Mouse (Mus musculus): ENCODE measurements around the gene Lime1. TPM values are rescaled to one million over a fixed set of nuclear protein-coding genes. Genes with fewer than 3 reads are reported as not detected.

Gene Lime1
- polyA plus RNA-seq, 1 experiment from 2014 or later, result 20.9 TPM

DNA sequence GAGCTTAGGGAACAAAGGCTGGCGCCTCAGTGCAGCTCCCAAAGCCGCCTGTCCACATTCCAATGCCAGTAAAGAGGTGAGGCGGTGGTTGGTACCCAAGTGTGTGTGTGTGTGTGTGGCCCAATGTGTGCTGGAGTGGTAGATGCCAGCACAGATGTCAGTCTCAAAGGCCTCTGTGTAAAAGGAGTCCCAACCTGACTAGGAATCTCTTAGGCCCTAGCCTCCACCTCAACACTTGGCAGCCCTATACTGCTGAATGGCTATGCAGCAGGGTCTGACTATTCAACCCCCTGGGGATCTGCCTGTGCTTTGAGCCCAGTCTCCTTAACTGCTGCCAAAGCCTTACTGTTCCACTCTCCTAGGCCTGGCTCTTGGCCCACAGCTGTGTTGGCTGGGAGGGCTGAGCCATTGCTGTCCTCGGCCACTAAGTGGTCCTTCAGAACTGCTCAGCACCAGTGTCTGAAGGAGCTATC, 5.1 kb downstream of the Lime1 start:
- Histone ChIP-seq H3K27ac (ENCODE audit: low read depth, low read length) (no peak overlapping the region), H3K36me3 (ENCODE audit: control insufficient read depth, insufficient read depth, low read length) (peaks cover 7% of the 10 kb centered on the region), H3K27me3 (ENCODE audit: control insufficient read depth, insufficient read depth, low read length) (no peaks in the 10 kb centered on the region), H3K4me2 (replicated peaks; ENCODE audit: low read depth, low read length) (no peak overlapping the region), H3K9me3 (ENCODE audit: control insufficient read depth, low read length) (no peaks in the 10 kb centered on the region), H3K9ac (ENCODE audit: low read depth, low read length) (no peak overlapping the region), H3K4me3 (ENCODE audit: low read depth, low read length) (no peak overlapping the region), H3K4me1 (replicated peaks; ENCODE audit: control insufficient read depth, insufficient read depth, low read length) (no peaks in the 10 kb centered on the region)
- WGBS, result 88% methylated on average over 4 of the region's 4 CpGs
- DNase-seq (ENCODE audit: low spot score), result no peak
- no peak for ATAC-seq (ENCODE audit: low FRiP score)

DNA sequence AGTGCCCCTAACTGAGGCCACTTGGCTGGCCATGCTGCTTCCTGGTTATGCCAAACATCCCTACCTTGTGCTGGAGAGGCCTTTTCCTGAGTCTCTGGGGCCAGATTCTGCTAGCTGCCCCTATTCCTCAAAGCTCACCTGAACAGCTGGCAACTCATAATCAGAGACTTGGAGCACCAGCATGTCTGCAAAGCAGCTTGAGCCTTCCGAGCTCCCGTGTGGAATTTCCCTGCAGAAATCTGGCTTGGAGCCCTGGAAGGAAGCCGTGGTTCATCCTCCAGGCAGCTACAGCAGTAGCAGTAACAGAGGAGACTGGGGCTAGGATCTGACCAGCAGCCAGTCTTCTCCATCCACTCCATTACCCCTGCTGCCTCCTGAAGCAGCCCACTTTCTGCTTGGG, 6.0 kb downstream of the Lime1 start:
- no peak for ATAC-seq (ENCODE audit: low FRiP score)
- H3K36me3 ChIP-seq (ENCODE audit: control insufficient read depth, insufficient read depth, low read length), result peaks cover 2% of the 10 kb centered on the region; the same call in 1 of the 2 replicates
- H3K27me3 ChIP-seq (ENCODE audit: control insufficient read depth, insufficient read depth, low read length), result no peaks in the 10 kb centered on the region
- WGBS, result 85% methylated on average over 3 of the region's 3 CpGs
- no peak overlapping the region for H3K4me2 ChIP-seq (replicated peaks; ENCODE audit: low read depth, low read length)
- H3K4me3 ChIP-seq (ENCODE audit: low read depth, low read length), result no peak overlapping the region
- H3K4me1 ChIP-seq (replicated peaks; ENCODE audit: control insufficient read depth, insufficient read depth, low read length), result no peaks in the 10 kb centered on the region
- no peaks in the 10 kb centered on the region for H3K9me3 ChIP-seq (ENCODE audit: control insufficient read depth, low read length)
- no peak overlapping the region for H3K9ac ChIP-seq (ENCODE audit: low read depth, low read length)
- no peak for DNase-seq (ENCODE audit: low spot score)
- no peak overlapping the region for H3K27ac ChIP-seq (ENCODE audit: low read depth, low read length)

DNA sequence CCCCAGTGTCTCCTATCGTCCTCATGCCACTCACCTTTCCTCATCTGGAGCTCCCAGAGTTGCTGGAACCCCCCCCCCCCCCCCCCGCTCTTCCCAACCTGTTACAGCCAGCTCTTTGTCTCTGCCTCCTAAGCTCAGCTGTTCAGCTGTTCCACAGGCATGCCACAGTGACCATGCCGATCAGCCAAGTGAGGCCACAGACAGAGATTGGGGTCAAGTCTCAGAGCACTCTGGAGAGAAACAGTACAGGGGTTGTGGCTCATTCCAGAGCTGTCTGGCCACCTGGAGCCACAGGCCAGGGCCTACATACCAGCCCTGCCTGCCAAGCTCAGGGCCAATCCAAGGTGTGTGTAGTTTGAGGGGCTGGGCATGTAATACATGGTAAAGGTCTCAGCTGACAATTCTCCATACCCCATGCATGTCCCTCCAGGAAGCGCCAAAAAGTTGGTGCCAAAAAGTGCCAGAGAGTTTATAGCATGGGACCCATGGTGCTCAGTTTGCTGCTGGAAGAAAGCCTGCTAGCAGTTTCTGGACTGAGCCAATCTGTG, 6.9 kb downstream of the Lime1 start:
- Histone ChIP-seq H3K27me3 (ENCODE audit: control insufficient read depth, insufficient read depth, low read length) (no peaks in the 10 kb centered on the region), H3K36me3 (ENCODE audit: control insufficient read depth, insufficient read depth, low read length) (peaks cover 2% of the 10 kb centered on the region; the same call in 1 of the 2 replicates), H3K9me3 (ENCODE audit: control insufficient read depth, low read length) (no peaks in the 10 kb centered on the region), H3K4me2 (replicated peaks; ENCODE audit: low read depth, low read length) (no peak overlapping the region), H3K4me1 (replicated peaks; ENCODE audit: control insufficient read depth, insufficient read depth, low read length) (no peaks in the 10 kb centered on the region), H3K9ac (ENCODE audit: low read depth, low read length) (no peak overlapping the region), H3K4me3 (ENCODE audit: low read depth, low read length) (no peak overlapping the region), H3K27ac (ENCODE audit: low read depth, low read length) (no peak overlapping the region)
- ATAC-seq (ENCODE audit: low FRiP score), result no peak
- WGBS, result 70% methylated on average over 4 of the region's 4 CpGs
- no peak for DNase-seq (ENCODE audit: low spot score)

DNA sequence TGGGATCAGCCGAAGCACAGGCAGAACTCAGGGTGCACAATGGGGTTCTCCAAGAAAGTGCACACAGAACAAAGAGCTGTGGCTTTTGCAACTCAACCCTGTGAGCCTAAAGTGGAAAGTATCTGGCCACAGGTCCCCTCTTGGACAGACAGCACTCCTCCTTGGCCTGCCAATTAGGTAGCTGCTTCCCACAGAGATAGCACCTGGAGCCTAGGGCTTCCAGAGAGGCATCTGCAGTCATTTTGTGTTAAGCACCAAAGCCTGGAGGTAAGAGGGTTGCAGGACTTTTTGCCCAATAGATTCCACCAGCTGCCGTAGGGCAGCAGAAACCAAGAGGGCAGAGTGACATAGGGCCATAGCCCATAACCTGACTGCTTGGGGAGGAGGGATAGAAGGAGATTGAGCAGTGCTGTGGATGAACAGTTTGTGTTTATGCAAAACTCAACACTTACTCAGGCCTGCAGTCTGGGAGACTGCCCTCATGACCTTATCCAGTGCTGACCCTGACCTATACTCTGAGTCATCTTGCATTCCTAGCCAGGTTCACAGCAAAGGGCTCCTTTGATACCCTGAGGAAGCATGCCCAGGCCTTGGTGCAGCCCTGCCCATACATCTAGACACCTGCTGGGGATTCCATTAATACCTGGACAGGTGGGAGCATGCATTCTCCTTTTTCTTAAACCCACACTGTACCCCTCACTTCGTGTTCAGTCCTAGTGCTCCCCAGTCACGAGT, 10.4 kb downstream of the Lime1 start:
- Histone ChIP-seq H3K36me3 (ENCODE audit: control insufficient read depth, insufficient read depth, low read length) (no peaks in the 10 kb centered on the region), H3K4me1 (replicated peaks; ENCODE audit: control insufficient read depth, insufficient read depth, low read length) (no peaks in the 10 kb centered on the region), H3K9ac (ENCODE audit: low read depth, low read length) (no peak overlapping the region), H3K9me3 (ENCODE audit: control insufficient read depth, low read length) (no peaks in the 10 kb centered on the region), H3K4me3 (ENCODE audit: low read depth, low read length) (no peak overlapping the region), H3K4me2 (replicated peaks; ENCODE audit: low read depth, low read length) (no peak overlapping the region), H3K27me3 (ENCODE audit: control insufficient read depth, insufficient read depth, low read length) (no peaks in the 10 kb centered on the region), H3K27ac (ENCODE audit: low read depth, low read length) (no peak overlapping the region)
- WGBS, result 81% methylated on average over 4 of the region's 4 CpGs
- ATAC-seq (ENCODE audit: low FRiP score) (no peak), DNase-seq (ENCODE audit: low spot score) (no peak)

DNA sequence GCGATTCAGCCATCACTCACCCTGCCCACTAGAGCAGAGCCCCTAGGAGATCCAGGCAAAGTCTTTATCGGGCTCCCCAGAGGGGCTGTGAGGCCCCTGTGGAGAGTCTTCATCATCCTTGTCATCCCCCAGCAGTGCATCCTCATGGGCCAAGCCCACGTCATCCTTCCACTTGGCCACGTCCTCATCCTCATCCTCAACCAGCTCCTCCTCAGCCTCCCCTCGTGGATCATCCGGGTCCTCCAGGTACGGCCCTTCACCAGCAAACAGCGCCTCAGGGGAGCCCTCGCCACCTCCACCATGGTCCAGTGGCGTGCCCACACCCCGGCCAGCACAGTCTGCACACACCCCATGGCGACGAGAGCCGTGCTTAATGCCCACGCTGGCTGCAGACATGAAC, 11.1 kb downstream of the Lime1 start:
- H3K4me3 ChIP-seq (ENCODE audit: low read depth, low read length), result no peak overlapping the region
- no peaks in the 10 kb centered on the region for H3K9me3 ChIP-seq (ENCODE audit: control insufficient read depth, low read length)
- no peak overlapping the region for H3K9ac ChIP-seq (ENCODE audit: low read depth, low read length)
- no peaks in the 10 kb centered on the region for H3K4me1 ChIP-seq (replicated peaks; ENCODE audit: control insufficient read depth, insufficient read depth, low read length)
- no peak overlapping the region for H3K4me2 ChIP-seq (replicated peaks; ENCODE audit: low read depth, low read length)
- ATAC-seq (ENCODE audit: low FRiP score) (no peak), DNase-seq (ENCODE audit: low spot score) (no peak)
- H3K36me3 ChIP-seq (ENCODE audit: control insufficient read depth, insufficient read depth, low read length), result no peaks in the 10 kb centered on the region
- H3K27ac ChIP-seq (ENCODE audit: low read depth, low read length), result no peak overlapping the region
- no peaks in the 10 kb centered on the region for H3K27me3 ChIP-seq (ENCODE audit: control insufficient read depth, insufficient read depth, low read length)
- WGBS, result 90% methylated on average over 15 of the region's 15 CpGs

DNA sequence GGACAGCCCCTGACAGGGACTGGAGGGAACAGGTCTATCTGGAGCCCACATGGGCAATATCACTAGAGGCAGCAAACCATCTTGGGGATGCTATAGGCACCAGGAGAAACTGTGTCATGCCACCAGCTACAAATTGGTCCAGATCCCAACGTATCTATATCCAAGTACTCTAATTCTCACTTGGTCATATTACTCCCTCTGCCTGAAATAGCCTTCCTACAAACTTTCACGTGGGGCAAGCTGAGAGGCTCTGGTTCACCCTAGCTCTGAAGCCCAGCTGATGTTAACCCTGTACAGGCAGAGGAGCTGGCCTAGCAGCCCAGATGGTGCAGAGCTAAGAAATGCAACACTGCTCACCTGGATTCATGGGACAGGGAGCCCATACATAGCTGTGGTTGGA, 11.7 kb downstream of the Lime1 start:
- no peaks in the 10 kb centered on the region for H3K9me3 ChIP-seq (ENCODE audit: control insufficient read depth, low read length)
- no peak overlapping the region for H3K4me2 ChIP-seq (replicated peaks; ENCODE audit: low read depth, low read length)
- no peak for DNase-seq (ENCODE audit: low spot score)
- no peaks in the 10 kb centered on the region for H3K4me1 ChIP-seq (replicated peaks; ENCODE audit: control insufficient read depth, insufficient read depth, low read length)
- H3K27ac ChIP-seq (ENCODE audit: low read depth, low read length), result no peak overlapping the region
- H3K4me3 ChIP-seq (ENCODE audit: low read depth, low read length), result no peak overlapping the region
- WGBS, result 72% methylated on average over 2 of the region's 2 CpGs
- H3K9ac ChIP-seq (ENCODE audit: low read depth, low read length), result no peak overlapping the region
- H3K36me3 ChIP-seq (ENCODE audit: control insufficient read depth, insufficient read depth, low read length), result no peaks in the 10 kb centered on the region
- no peaks in the 10 kb centered on the region for H3K27me3 ChIP-seq (ENCODE audit: control insufficient read depth, insufficient read depth, low read length)
- no peak for ATAC-seq (ENCODE audit: low FRiP score)

DNA sequence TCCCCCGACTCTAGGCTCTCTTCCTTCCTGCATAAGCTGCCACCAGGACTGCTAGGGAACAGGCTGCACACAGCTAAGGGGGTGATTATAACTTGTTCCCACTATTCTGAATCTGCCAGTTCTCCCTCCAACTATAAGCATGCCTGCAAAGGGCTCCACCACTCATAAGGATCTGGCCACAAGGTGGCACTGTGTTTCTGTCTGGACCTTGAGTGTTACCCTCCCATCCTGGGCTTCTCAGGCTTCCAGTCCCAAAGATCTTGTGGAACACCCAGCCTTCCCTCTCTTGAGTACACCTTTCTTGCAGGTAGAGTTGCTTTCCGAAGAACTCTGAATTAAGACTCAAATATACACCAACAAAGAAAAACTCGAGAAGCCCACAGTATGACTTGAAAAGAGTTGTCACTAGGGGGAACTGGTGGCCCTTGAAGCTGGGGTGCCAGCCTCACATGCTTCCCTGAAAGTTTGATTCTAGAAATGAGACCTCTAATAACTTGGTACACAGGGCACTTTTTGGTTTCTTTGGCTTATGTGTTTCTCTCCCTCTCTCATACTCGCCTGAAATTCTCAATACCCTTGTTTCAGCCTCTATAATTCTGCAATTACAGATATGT, 12.8 kb downstream of the Lime1 start:
- Histone ChIP-seq H3K36me3 (ENCODE audit: control insufficient read depth, insufficient read depth, low read length) (no peaks in the 10 kb centered on the region), H3K27ac (ENCODE audit: low read depth, low read length) (no peak overlapping the region), H3K4me3 (ENCODE audit: low read depth, low read length) (no peak overlapping the region), H3K9ac (ENCODE audit: low read depth, low read length) (no peak overlapping the region), H3K4me2 (replicated peaks; ENCODE audit: low read depth, low read length) (no peak overlapping the region), H3K9me3 (ENCODE audit: control insufficient read depth, low read length) (no peaks in the 10 kb centered on the region), H3K27me3 (ENCODE audit: control insufficient read depth, insufficient read depth, low read length) (no peaks in the 10 kb centered on the region), H3K4me1 (replicated peaks; ENCODE audit: control insufficient read depth, insufficient read depth, low read length) (no peaks in the 10 kb centered on the region)
- 37% methylated on average over 4 of the region's 4 CpGs for WGBS
- peak; percentile 89 for DNase-seq (ENCODE audit: low spot score)
- ATAC-seq (ENCODE audit: low FRiP score), result no peak

DNA sequence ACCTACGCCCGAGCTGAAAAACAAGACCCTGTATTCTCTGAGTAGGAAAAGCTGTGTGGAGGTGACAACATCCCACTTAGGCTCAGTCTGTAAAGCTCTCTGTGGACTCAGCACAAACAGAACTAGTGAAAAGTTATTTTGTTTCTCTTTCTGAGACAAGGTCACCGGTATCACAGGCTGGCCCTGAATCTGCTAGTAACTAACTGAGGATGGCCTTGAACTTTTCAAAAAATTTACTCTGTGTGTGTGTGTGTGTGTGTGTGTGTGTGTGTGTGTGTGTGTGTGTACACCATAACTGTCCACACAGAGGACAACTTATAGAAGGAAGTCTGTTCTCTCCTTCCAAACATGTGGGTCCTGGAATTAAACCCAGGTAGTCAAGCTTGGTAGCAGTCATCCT, 14.2 kb downstream of the Lime1 start:
- Histone ChIP-seq H3K9ac (ENCODE audit: low read depth, low read length) (no peak overlapping the region), H3K36me3 (ENCODE audit: control insufficient read depth, insufficient read depth, low read length) (no peaks in the 10 kb centered on the region), H3K9me3 (ENCODE audit: control insufficient read depth, low read length) (no peaks in the 10 kb centered on the region), H3K27me3 (ENCODE audit: control insufficient read depth, insufficient read depth, low read length) (no peaks in the 10 kb centered on the region), H3K4me1 (replicated peaks; ENCODE audit: control insufficient read depth, insufficient read depth, low read length) (no peaks in the 10 kb centered on the region), H3K4me3 (ENCODE audit: low read depth, low read length) (no peak overlapping the region), H3K4me2 (replicated peaks; ENCODE audit: low read depth, low read length) (no peak overlapping the region), H3K27ac (ENCODE audit: low read depth, low read length) (no peak overlapping the region)
- 96% methylated on average over 3 of the region's 3 CpGs for WGBS
- ATAC-seq (ENCODE audit: low FRiP score), result no peak
- no peak for DNase-seq (ENCODE audit: low spot score)
